Mouse (Mus musculus) myocyte (in vitro differentiated cells): Measurements from ENCODE around the gene P2rx1. TPM values are rescaled to one million over a fixed set of nuclear protein-coding genes. Genes with fewer than 3 reads are reported as not detected.

ENCODE experiments used
- H3K27me3 ChIP-seq: one replicate; pipeline ENCODE4 v1.6.1; 2011; ENCODE audit not compliant: control insufficient read depth, insufficient read depth, insufficient read length
- H3K36me3 ChIP-seq: one replicate; pipeline ENCODE4 v1.6.1; 2011; ENCODE audit not compliant: control insufficient read depth, insufficient read depth
- H3K4me2 ChIP-seq: one replicate; pipeline ENCODE4 v1.6.1; 2011; ENCODE audit warnings: low read depth, control low read depth
- H3K4me3 ChIP-seq: one replicate; pipeline ENCODE4 v1.5.1; 2011; ENCODE audit warnings: mild to moderate bottlenecking, control low read depth, moderate library complexity
- H3K79me2 ChIP-seq: one replicate; pipeline ENCODE4 v1.6.1; 2011; ENCODE audit not compliant: control insufficient read depth, insufficient read depth
- H3ac ChIP-seq: one replicate; pipeline ENCODE4 v1.6.1; 2011; ENCODE audit not compliant: control insufficient read depth, insufficient read length
- CEBPB ChIP-seq: IDR thresholded peaks from 2 replicates; pipeline ENCODE4 v1.6.1; 2011; ENCODE audit warnings: mild to moderate bottlenecking, moderate library complexity; ENCODE audit not compliant: poor library complexity, insufficient read depth, severe bottlenecking
- E2F4 ChIP-seq: IDR thresholded peaks from one replicate; pipeline ENCODE4 v1.6.1; 2011; ENCODE audit warnings: mild to moderate bottlenecking, control low read depth, moderate library complexity; ENCODE audit not compliant: insufficient read depth
- MAX ChIP-seq: IDR thresholded peaks from one replicate; pipeline ENCODE4 v1.6.1; 2011; ENCODE audit warnings: low read depth, mild to moderate bottlenecking, control low read depth
- MYOD1 ChIP-seq, 3 experiments: IDR thresholded peaks; one replicate each; pipeline ENCODE4 v1.6.1; 2011; ENCODE audit warnings: control low read depth in 2 of 3, low read depth in 2 of 3, mild to moderate bottlenecking in 2 of 3, moderate library complexity in 1 of 3; ENCODE audit not compliant: insufficient read length in 2 of 3, control insufficient read depth in 1 of 3
- MYOG ChIP-seq, 3 experiments: IDR thresholded peaks; one replicate each; pipeline ENCODE4 v1.6.1; 2011; ENCODE audit warnings: control low read depth in 2 of 3, low read depth in 2 of 3, mild to moderate bottlenecking in 2 of 3; ENCODE audit not compliant: insufficient read length in 2 of 3, control insufficient read depth in 1 of 3, insufficient read depth in 1 of 3
- POLR2A ChIP-seq: IDR thresholded peaks from one replicate; pipeline ENCODE4 v1.6.1; 2011; ENCODE audit warnings: low read depth, mild to moderate bottlenecking, control low read depth, moderate library complexity; ENCODE audit not compliant: insufficient read length
- POLR2AphosphoS2 ChIP-seq: IDR thresholded peaks from one replicate; pipeline ENCODE4 v1.6.1; 2011; ENCODE audit warnings: low read depth, control low read depth; ENCODE audit not compliant: insufficient read length
- REST ChIP-seq: IDR thresholded peaks from one replicate; pipeline ENCODE4 v1.6.1; 2011; ENCODE audit warnings: mild to moderate bottlenecking, control low read depth, moderate library complexity; ENCODE audit not compliant: insufficient read depth, insufficient read length
- SRF ChIP-seq: IDR thresholded peaks from one replicate; pipeline ENCODE4 v1.6.1; 2011; ENCODE audit warnings: low read depth; ENCODE audit not compliant: control insufficient read depth, insufficient read length
- TCF12 ChIP-seq: IDR thresholded peaks from one replicate; pipeline ENCODE4 v1.6.1; 2011; ENCODE audit warnings: mild to moderate bottlenecking, control low read depth; ENCODE audit not compliant: poor library complexity, insufficient read depth, severe bottlenecking
- TCF3 ChIP-seq: IDR thresholded peaks from one replicate; pipeline ENCODE4 v1.6.1; 2011; ENCODE audit warnings: low read depth, control low read depth; ENCODE audit not compliant: insufficient read length
- USF1 ChIP-seq: IDR thresholded peaks from one replicate; pipeline ENCODE4 v1.6.1; 2011; ENCODE audit warnings: low read depth, mild to moderate bottlenecking, control low read depth, moderate library complexity
- polyA plus RNA-seq: library from polyadenylated mRNA; unstranded; fragments of >200 nt; fragmentation: generic; extraction: Trizol; gene quantifications from one replicate; pipeline ENCODE4 v1.2.1, GENCODE M21; 2012; ENCODE audit warnings: missing spikeins

The P2rx1 gene
- polyA plus RNA-seq, 1 experiment: 0.24 TPM

- no peak overlapping the region for H3ac ChIP-seq
- no peak for TF ChIP-seq MYOD1 (IDR thresholded peaks at IDR 0.05; ENCODE audit: control insufficient read depth in 1 of 3, insufficient read length in 2 of 3, low read depth in 2 of 3)
- no peaks in the 10 kb centered on the region for H3K27me3 ChIP-seq
- H3K36me3 ChIP-seq: no peaks in the 10 kb centered on the region
- H3K4me2 ChIP-seq: no peak overlapping the region
- no peaks in the 10 kb centered on the region for H3K79me2 ChIP-seq
- H3K4me3 ChIP-seq: no peak overlapping the region
Observed at GRCm38 (mm10) chr11:73016103-73016420, 17.2 kb downstream of the P2rx1 start.

- Histone ChIP-seq H3ac (peak within 1 kb of the TSS; percentile 6), H3K4me2 (peak within 1 kb of the TSS; percentile 92), H3K4me3 (peak within 1 kb of the TSS; percentile 38), H3K79me2 (no peaks in the 10 kb centered on the region), H3K27me3 (no peaks in the 10 kb centered on the region), H3K36me3 (no peaks in the 10 kb centered on the region)
- TF ChIP-seq SRF: no peak
- peak; percentile 77 for TF ChIP-seq POLR2A
- no peak for TF ChIP-seq E2F4
- TF ChIP-seq USF1: no peak
- TF ChIP-seq MYOD1 (IDR thresholded peaks at IDR 0.05; ENCODE audit: control insufficient read depth in 1 of 3, insufficient read length in 2 of 3, low read depth in 2 of 3): peak in 1 of 3 experiments; percentile 29
- TF ChIP-seq REST: no peak
- no peak for TF ChIP-seq TCF12
- no peak for TF ChIP-seq MAX
- no peak for TF ChIP-seq CEBPB
- TF ChIP-seq TCF3: no peak
- TF ChIP-seq POLR2AphosphoS2: peak; percentile 67
- TF ChIP-seq MYOG (IDR thresholded peaks at IDR 0.05; ENCODE audit: control insufficient read depth in 1 of 3, insufficient read depth in 1 of 3, insufficient read length in 2 of 3, low read depth in 2 of 3): no peak
Observed at GRCm38 (mm10) chr11:73018471-73019146, 19.7 kb downstream of the P2rx1 start, which contains the start of gene Camkk1. Camkk1 (plus strand) TSS chr11:73019008.

DNA sequence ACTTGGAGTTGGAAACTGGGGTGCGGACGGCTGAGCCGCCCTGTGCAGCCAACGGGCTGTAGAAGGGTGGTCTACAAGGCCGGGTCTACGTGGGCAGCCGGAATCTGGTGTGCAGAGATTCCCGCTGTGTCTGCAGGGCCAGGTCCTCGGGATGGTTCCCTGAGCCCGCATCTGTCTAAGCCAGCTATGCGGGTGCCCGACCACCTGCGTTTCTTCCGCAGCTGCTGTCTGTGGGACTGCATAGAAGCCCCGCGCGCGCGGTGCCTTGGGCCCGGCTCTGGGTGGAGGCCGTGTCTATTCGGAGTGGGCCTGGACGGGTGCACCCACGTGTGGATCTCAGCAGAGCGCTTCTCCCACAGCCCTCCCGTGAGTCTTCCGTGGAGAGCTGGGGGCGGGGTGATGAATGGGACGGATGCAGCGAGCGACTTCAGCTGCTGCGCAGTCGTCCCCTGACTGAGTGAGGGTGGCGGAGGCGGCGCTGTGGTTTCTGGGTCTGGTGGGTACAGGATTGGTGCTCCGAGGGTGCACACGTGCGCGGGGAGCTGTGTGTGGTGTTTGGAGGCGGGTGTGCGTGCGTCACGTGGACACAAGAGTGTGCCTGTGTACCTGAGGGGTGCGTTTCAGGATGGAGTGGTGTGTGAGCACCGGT is 20.4 kb downstream of the P2rx1 start:
- H3K27me3 ChIP-seq: no peaks in the 10 kb centered on the region
- no peaks in the 10 kb centered on the region for H3K36me3 ChIP-seq
- H3ac ChIP-seq: peak overlapping the region; percentile 6
- TF ChIP-seq MYOG (IDR thresholded peaks at IDR 0.05; ENCODE audit: control insufficient read depth in 1 of 3, insufficient read depth in 1 of 3, insufficient read length in 2 of 3, low read depth in 2 of 3): peak in 1 of 3 experiments; percentile 16
- TF ChIP-seq MYOD1 (IDR thresholded peaks at IDR 0.05; ENCODE audit: control insufficient read depth in 1 of 3, insufficient read length in 2 of 3, low read depth in 2 of 3): peak in 1 of 3 experiments; percentile 33
- TF ChIP-seq TCF3: no peak
- TF ChIP-seq REST: no peak
- H3K79me2 ChIP-seq: no peaks in the 10 kb centered on the region
- H3K4me3 ChIP-seq: peak overlapping the region; percentile 38
- H3K4me2 ChIP-seq: peak overlapping the region; percentile 92

DNA sequence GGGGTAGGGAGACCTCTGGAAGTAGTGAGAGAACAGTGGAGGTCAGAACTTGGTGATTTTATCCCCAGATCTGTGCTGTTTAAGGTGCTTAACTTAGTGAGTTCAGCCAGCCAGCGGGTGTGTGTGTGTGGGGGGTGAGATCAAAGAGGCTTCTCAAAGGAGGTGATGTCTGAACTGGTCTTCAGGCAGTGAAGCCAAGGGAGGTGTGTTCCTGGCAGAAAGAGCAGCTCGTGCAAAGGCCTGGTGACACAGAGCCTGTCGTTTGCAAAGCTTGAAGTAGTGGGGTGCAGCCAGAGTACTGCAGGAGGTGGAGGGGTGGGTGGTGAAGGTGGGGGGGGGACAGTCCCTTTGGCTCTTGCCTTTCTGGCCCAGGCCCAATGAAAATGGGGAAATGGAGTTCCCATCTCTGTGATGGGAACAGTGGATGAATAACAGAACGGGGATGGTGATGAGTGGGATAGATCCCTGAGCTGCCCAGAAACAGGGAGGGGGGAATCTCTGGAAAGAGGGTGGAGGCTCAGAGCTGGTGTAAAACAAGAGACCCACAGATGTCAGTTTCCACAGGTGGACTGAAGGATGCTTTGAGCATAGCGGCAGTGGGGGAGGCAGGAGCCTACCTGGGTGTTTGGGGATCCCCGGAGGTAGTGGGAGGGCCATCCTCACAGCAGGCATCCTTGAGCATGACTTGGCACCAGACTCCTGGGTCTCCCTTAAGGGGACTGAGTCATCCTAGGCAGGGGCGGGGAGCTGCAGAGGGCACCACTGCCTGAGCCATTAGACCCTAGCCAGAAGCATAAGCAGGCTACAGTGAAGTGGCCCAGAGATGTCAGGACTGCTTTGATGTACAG is 22.3 kb downstream of the P2rx1 start:
- no peaks in the 10 kb centered on the region for H3K27me3 ChIP-seq
- H3K4me2 ChIP-seq: peak overlapping the region; percentile 42
- no peaks in the 10 kb centered on the region for H3K79me2 ChIP-seq
- no peaks in the 10 kb centered on the region for H3K36me3 ChIP-seq
- H3K4me3 ChIP-seq: no peak overlapping the region
- no peak overlapping the region for H3ac ChIP-seq
- TF ChIP-seq POLR2AphosphoS2: no peak
- no peak for TF ChIP-seq CEBPB

GRCm38 (mm10) chr11:73023099-73023498 is 24.2 kb downstream of the P2rx1 start:
- no peaks in the 10 kb centered on the region for H3K79me2 ChIP-seq
- TF ChIP-seq MYOD1 (IDR thresholded peaks at IDR 0.05; ENCODE audit: control insufficient read depth in 1 of 3, insufficient read length in 2 of 3, low read depth in 2 of 3) (no peak), MAX (no peak), REST (no peak), SRF (no peak), USF1 (no peak), CEBPB (no peak), E2F4 (no peak), TCF12 (no peak), TCF3 (no peak), MYOG (IDR thresholded peaks at IDR 0.05; ENCODE audit: control insufficient read depth in 1 of 3, insufficient read depth in 1 of 3, insufficient read length in 2 of 3, low read depth in 2 of 3) (no peak), POLR2A (no peak), POLR2AphosphoS2 (no peak)
- no peaks in the 10 kb centered on the region for H3K27me3 ChIP-seq
- peak overlapping the region; percentile 51 for H3K4me2 ChIP-seq
- H3K36me3 ChIP-seq: no peaks in the 10 kb centered on the region
- H3ac ChIP-seq: no peak overlapping the region
- H3K4me3 ChIP-seq: no peak overlapping the region
